Mouse (Mus musculus) layer of hippocampus, postnatal 25 days (tissue): ENCODE results near the gene Cntnap5c. TPM values are rescaled to one million over a fixed set of nuclear protein-coding genes. Genes with fewer than 3 reads are reported as not detected.

Experiments used
- DNase-seq, 2 experiments: peaks; one replicate each; pipeline ENCODE4 v3.0.0; 2022; ENCODE audit warnings: mixed read lengths in 2 of 2, low spot score in 1 of 2; ENCODE audit errors: extremely low spot score in 1 of 2
- total RNA-seq, 2 experiments: library from RNA; stranded (reverse); gene quantifications; 2 replicates each; pipeline ENCODE4 v1.2.3; 2021

The Cntnap5c gene
- total RNA-seq, 2 experiments from 2014 or later = 19.6 to 24.7 TPM

DNA sequence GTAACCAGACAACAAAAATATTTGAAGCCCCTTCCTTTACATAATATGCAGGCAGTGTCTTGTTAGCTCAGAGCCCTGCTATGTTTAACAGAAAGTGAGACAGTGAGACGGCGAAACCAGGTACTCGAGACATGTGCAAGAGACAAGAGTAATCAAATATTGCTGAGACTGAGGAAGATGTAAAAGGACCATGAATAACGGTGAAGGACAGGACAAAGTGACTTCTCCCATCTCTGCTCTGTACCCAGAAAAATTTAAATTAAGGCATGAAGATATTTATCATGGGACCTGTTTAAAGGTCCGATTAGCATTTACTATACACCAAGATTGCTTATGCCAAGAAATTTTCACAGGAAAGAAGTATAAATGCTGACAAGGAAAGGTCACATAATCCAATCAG, 233.5 kb downstream of the Cntnap5c start:
- DNase-seq = no peak

DNA sequence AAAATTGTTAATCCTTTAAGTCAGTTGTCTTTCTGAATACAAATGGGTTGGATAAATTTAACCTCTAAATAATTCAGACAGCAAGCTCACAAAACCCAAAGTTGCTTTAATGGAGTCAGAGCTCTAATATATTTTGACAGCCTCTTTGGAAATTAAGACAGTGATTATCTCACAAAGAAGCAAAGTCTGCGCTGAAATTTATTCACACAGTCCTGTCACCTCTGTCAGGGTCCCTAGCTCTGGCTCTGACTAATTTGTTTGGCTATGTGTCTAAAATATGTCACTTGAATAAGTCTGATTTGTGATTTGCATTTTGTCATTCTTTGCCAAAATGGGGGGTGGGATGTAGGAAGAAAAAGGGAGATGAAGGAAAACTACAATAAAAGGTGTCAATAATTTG, 234.0 kb downstream of the Cntnap5c start:
- no peak for DNase-seq

DNA sequence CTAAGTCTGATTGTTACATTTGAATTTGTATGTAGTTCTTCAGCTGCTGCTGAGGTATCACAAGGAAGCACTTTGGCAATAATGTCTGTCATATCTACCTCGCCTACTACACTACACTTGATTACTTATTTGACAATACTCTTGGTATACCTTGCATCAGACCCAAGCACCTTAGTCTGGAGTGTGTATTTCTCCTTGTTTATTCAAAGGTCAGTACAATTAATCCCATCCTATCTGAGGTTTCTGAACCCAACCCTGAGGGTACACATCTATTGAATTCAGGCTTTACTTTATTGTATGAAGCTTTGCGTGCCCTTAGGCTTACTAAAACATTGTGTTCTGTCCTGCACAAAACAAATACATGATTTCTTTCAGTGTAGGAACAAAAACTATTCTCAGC, 235.1 kb downstream of the Cntnap5c start:
- no peak for DNase-seq

DNA sequence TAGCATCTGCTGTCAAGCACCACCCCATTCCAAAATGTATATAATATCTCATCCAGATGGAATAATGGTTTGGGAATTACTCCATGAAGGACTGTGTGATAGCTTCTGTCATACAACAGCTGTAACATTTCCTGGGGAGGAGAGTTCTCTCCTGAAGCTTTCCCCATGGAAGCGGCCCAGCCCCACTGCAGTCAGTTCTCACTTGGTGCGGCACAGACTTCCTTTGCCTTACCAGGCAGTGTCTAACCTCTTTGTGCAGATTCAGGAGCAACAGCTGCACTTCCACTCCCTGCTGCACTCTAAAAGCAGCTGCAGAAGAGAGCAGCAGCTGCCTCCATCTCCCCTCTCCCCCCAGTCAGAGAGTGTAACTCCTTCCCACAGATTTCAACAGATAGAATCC, 271.8 kb downstream of the Cntnap5c start:
- no peak for DNase-seq

DNA sequence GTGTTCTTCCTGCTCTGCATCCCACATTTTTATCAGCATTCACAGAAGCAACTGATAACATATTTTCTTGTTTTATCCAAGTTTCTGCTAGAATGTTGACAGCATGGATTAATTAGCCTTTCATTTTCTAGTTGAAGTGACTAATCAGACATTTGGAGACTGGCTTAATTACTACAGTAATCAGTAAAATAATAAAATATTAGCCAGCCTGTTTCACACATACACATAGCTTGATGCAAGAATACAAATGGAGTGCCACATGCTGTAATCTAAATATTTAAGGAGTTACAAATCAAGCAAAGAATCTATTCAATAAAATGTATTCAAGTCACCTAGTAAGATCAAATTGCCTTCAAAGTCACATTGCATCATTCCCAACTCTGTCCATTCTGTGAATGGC, 275.8 kb downstream of the Cntnap5c start:
- DNase-seq = no peak

DNA sequence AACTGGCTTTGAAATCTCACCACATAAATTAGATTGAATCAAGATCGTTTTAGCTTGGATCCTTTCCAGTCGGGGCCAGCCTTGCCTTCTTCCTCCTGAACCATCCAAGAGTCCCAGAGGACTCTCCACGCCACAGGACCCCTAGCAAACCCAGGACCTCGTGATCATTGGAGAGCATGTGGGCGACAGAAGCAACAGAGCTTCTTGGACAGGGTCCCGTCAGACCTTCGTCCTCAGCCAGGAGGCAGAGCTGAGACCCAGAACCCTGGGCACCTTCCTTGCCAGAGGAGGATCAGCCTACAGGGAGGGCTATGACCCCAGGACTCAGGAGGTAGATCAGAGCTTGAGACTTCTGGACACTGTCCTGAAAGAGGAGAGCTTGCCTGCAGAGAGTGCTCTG, 300.5 kb downstream of the Cntnap5c start:
- no peak for DNase-seq

DNA sequence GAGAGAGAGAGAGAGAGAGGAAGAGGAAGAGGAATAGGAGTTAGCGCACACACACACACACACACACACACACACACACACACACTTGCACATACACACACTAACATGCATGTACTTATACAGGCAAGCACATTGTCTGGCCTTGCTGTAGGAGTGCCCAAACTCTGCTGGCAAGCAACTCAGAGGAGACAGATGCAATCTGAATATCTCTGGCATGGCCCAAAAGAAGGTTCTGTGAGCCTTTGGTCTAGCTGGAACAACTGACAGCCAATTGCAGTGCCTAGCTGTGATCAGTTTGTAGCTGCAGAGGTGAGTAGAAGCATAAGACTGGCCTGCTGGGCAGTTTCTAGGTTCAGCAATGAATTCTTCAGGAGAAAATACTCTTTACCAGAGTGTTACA, 313.3 kb downstream of the Cntnap5c start:
- peak in 1 of 2 experiments; percentile 3 for DNase-seq

DNA sequence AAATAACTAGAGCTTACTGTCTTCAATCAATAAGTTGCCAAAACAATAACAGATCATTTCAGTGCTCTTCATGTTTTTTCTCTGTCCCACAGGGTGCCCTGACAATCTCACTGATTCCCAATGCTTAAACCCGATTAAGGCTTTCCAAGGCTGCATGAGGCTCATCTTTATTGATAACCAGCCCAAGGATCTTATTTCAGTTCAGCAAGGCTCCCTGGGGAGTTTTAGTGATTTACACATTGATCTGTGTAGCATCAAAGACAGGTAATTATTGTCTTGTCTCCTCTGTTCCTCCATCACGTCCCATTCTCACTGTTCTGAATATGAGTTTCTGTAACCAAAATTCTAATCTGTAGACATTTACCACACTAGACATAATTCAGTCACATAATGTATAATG, 335.1 kb downstream of the Cntnap5c start:
- DNase-seq = no peak

DNA sequence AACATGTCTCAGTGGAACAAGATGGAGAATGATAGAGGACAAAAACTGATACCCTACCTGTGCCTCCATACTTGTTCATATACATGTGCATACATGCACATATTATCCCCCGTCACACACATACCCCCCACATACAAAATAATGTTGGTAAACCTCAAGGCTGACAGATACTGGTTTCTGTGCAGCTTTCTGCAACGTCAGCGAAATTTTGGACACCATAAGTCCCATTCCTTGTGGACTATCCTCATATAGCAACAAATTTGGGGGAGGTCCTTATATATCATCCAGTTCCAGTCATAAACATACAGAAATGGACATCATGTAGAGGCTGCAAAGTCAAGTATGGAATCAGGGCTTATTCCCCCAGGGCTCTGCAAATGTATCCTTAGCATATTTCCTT, 338.5 kb downstream of the Cntnap5c start:
- no peak for DNase-seq

DNA sequence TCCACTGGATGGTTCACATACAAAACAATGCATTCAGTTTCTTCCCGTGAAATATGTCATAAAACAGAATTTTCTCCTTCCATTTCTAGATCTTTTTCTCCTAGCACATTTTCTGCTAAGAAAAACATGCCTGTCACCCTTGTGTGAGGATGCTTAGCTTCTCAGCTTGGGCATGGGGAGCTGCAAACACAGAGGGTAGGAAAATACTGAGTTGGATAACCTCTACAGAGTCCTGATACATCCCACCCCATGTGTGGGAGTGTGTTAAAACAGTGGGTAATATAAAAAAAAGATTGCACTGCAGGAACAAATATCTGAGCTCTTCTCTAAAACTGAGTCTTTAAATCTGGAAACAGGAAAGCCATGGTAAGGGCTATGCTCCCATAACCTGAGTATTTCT, 339.0 kb downstream of the Cntnap5c start:
- no peak for DNase-seq

DNA sequence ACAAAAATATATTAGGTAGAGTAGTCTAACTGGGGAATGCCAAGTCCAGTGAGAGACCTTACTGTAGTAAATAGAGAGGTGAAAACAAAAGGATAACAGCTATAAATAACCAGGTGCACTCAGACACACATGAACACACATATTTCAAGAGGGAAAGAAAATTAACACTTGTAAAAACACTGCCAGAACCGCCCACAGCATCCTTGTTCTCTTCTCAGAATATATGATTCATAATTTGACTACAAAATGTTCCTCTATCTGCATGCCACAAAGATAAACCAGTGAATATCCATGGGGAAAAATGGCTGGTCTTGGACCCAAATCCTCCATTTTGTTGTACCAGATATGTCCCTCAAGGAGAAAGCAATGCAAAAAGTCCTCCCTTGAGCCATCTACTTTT, 417.8 kb downstream of the Cntnap5c start:
- DNase-seq = no peak

DNA sequence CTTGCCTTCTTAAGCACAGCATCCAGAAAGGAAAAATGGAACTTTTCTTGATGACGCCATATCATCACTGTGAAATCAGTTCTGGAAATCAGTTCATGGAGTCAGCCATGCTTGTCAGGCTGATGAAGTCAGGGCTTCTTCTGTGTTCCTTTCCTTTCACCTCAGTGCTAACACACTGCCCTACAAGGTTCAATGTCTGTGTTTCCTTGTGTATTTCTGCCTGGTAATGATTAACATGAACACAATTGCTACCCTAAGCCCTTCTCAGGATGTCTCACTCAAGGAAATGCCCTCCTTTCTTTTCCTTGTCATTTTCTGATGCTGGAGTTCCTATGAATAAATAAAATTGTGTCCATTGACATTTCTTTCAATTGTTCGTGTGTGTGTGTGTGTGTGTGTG, 431.8 kb downstream of the Cntnap5c start:
- DNase-seq = no peak

DNA sequence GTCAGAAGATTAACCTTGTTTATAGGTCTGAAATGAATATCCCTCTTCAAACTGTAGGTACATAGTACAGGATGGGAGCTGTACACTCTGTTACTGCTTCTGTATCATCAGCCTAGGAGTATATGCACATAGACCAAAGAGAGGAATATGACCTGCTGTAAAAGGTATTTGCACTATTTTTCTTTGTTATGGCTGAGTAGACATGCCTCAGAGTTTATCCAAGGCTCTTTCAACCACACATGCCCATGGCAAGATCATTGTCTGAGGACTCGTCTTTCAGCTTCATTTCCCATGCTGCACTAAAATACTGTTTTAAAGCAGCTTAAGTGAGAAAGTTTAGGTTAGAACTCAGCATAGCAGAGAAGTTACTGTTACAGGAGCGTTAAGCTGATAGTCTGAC, 498.7 kb downstream of the Cntnap5c start:
- no peak for DNase-seq

DNA sequence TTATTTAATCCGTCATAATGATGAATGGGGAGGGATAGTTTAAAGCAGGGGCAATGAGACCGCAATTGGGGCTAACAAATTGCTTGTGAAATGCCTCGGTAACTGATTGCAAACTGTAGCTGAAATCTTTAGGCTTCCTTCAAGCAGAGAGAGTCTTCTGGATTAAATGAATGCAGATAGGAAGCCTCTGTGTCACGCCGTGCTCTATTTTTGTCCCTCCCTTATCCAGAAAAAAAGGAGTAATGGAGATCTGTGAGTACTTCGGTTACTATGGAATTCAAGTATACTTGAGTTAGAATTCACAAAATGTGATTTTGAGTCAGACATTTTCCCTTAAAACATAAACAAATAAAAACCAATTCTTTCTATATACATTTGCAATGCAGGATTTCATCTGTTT, 581.9 kb downstream of the Cntnap5c start:
- DNase-seq = no peak

DNA sequence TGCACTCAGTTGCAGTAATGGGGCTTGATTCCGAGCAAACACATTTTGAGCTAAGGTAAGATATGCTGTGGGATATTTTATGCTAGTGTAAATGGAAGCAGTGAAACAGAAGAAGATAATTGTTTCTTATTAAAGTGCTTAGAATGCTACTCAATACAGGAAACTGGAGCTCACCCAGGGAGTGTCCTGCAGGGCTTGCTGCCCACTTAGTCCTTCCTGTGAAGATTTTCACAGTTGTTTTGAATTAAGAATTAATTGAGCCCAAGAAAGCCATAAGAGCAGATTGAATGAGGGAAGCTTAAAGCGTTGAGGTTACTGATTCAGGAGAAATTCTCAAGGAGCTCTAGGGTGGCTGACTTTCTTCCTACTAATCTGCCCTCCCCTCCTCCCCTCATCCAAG, 586.9 kb downstream of the Cntnap5c start:
- DNase-seq = no peak

DNA sequence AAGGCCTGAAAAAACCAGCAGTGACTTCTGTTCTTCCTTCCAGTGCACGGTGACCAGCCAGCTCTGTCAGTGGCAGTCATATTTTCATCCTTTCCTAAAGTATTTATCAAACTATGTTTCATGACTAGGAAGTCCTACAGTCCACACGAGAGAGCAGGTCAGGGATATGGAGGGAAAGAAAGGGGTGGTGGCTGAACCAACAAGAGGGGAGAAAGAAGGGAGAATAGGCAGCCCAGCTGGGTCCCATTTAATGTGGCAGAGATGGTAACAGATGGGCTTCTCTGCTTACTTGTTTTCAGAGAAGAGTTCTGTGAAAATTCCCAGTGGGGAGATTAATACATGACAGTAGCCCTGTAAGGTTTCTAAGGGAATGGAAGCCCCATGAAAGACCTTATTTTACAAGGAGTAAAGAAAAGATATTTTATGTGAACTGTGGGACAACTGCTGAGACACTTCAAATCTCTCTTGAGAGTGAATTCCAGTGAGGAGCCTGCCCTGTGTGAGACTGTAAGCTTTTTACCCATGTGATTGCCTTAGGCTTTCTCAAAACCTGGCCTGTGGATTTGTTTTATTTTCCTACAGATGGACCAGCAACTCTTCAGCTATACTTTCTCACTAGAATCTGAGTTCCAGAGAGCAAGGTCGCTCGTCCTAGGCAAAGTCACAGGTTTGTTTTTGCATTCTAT, 594.4 kb downstream of the Cntnap5c start:
- DNase-seq = no peak

DNA sequence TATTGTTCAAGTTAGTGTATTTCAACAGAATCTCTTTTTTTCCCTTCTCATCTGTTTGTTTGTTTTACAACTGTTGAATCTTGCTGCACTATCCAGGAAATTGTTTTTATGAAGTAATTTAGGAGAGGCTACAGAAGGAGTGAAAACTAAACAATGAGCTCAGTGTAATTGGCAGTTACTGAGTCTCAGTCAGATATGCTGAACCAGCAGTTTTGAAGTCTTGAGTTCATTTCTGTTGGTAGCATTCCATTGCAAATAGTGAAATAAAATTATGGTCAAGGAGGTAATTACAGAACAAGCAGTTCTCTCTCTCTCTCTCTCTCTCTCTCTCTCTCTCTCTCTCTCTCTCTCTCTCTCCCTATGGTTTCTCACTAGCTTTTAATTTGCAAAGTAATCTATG, 600.7 kb downstream of the Cntnap5c start:
- DNase-seq = no peak

DNA sequence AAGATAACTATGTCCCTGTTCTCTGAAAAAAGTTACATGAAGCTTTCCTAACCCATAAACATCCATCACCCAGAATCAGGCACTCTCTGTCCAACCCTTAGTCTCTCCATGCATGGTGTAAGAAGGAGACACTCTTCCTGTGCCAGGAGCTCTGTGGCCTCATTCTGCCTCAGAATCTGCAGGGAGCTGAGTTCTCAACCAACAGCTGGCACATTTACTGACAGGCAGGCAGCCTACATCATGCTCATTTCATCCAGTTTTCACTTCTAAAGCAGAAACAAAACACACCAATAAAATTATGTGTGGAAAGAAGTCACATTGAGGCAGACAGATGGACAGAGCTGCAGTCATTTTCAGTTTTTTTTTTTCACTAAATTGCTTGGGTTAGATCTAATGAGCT, 638.4 kb downstream of the Cntnap5c start:
- peak; percentile 10 for DNase-seq

DNA sequence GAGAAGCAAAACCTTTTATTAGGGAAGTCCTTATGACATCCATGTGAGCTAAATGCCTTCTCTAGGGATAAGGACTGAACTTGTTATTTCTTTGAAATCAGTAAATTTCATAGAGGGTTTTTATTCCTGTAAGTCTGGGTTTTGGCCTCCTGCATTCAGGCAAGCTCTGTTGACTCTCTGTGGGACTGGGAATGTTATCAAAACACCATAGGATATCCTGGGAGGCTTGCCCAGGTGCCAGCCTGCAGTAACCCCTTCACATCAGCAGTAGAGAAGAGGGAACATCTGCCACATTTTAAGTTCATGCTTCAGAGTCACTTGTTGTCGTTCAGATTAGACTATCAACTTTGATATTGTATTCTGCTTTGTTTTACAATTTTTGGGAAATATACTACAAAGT, 639.4 kb downstream of the Cntnap5c start:
- no peak for DNase-seq

DNA sequence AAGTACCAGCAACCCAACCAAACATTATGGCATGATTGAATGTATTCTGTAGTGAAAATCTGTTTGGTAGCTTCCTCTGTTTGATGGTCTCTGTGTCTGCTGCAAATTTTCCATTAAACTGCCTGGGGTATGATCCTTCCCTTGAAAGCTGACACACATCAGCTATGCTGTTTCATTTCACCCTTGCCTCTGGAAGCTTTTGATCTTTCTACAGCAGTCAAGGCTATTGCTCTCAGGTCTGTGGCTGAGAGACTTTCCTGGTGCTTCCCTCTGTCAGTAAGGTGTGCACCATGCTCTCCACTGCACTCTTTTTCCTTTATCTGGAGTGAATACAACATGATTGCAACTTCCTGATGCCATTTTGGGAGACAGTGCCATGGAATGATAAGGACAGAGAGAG, 668.1 kb downstream of the Cntnap5c start:
- DNase-seq = no peak
